Mouse (Mus musculus): ENCODE results near the gene Oaz3.

The Oaz3 gene

GRCm38 (mm10) chr3:94443597-94443964, at the start of gene Oaz3:
Gene Oaz3 (minus strand): TSS chr3:94443915.
- DNase-seq (ENCODE audit: low read depth, low spot score) = no peak

- no peak for DNase-seq (ENCODE audit: low read depth, low spot score)
Measured at GRCm38 (mm10) chr3:94487581-94487980, 43.9 kb upstream of the Oaz3 start.

- no peak for DNase-seq (ENCODE audit: low read depth, low spot score)
Measured at GRCm38 (mm10) chr3:94485922-94486321, 42.2 kb upstream of the Oaz3 start.

- DNase-seq (ENCODE audit: low read depth, low spot score) = no peak
Measured at GRCm38 (mm10) chr3:94483790-94484439, 40.2 kb upstream of the Oaz3 start.

GRCm38 (mm10) chr3:94482764-94483385, 39.2 kb upstream of the Oaz3 start:
- DNase-seq (ENCODE audit: low read depth, low spot score) = no peak

- no peak for DNase-seq (ENCODE audit: low read depth, low spot score)
Measured at GRCm38 (mm10) chr3:94481429-94481828, 37.7 kb upstream of the Oaz3 start.

GRCm38 (mm10) chr3:94480291-94480884, 36.7 kb upstream of the Oaz3 start, which contains the start of gene Riiad1:
Gene Riiad1 (minus strand): TSS chr3:94480341.
- DNase-seq (ENCODE audit: low read depth, low spot score) = no peak

GRCm38 (mm10) chr3:94479564-94479963, 35.8 kb upstream of the Oaz3 start:
- no peak for DNase-seq (ENCODE audit: low read depth, low spot score)

- no peak for DNase-seq (ENCODE audit: low read depth, low spot score)
Measured at GRCm38 (mm10) chr3:94478591-94479169, 35.0 kb upstream of the Oaz3 start.

GRCm38 (mm10) chr3:94477981-94478422, 34.3 kb upstream of the Oaz3 start, which contains the start of gene Celf3:
Gene Celf3 (plus strand): TSS chr3:94478295.
- DNase-seq (ENCODE audit: low read depth, low spot score) = no peak

- no peak for DNase-seq (ENCODE audit: low read depth, low spot score)
Measured at GRCm38 (mm10) chr3:94477444-94477843, 33.7 kb upstream of the Oaz3 start.

GRCm38 (mm10) chr3:94476301-94477035, 32.8 kb upstream of the Oaz3 start:
- DNase-seq (ENCODE audit: low read depth, low spot score) = no peak

- DNase-seq (ENCODE audit: low read depth, low spot score) = no peak
Measured at GRCm38 (mm10) chr3:94473567-94474232, 30.0 kb upstream of the Oaz3 start.

GRCm38 (mm10) chr3:94473115-94473505, 29.4 kb upstream of the Oaz3 start:
- DNase-seq (ENCODE audit: low read depth, low spot score) = no peak

GRCm38 (mm10) chr3:94472447-94473114, 28.9 kb upstream of the Oaz3 start:
- DNase-seq (ENCODE audit: low read depth, low spot score) = no peak

GRCm38 (mm10) chr3:94468931-94469330, 25.2 kb upstream of the Oaz3 start:
- no peak for DNase-seq (ENCODE audit: low read depth, low spot score)

GRCm38 (mm10) chr3:94465632-94466430, 22.1 kb upstream of the Oaz3 start:
- no peak for DNase-seq (ENCODE audit: low read depth, low spot score)

- no peak for DNase-seq (ENCODE audit: low read depth, low spot score)
Measured at GRCm38 (mm10) chr3:94463926-94464578, 20.3 kb upstream of the Oaz3 start.

GRCm38 (mm10) chr3:94459834-94460233, 16.1 kb upstream of the Oaz3 start:
- DNase-seq (ENCODE audit: low read depth, low spot score) = no peak
